Mouse (Mus musculus): ENCODE measurements around the gene Hes7. TPM values are rescaled to one million over a fixed set of nuclear protein-coding genes. Genes with fewer than 3 reads are reported as not detected.

The Hes7 gene
- total and polyA plus RNA-seq, 2 experiments from 2014 or later, result 1.9 to 2.5 TPM

GRCm38 (mm10) chr11:69135361-69135760 lies 15.2 kb downstream of the Hes7 start:
- WGBS, result 89% methylated on average over 6 of the region's 6 CpGs
- no peak for ATAC-seq

GRCm38 (mm10) chr11:69147546-69147945 lies 27.3 kb downstream of the Hes7 start:
- TF ChIP-seq CTCF (IDR thresholded peaks at IDR 0.05; ENCODE audit: low read depth), result no peak

More at GRCm38 (mm10) chr11:69135361-69135760, 15.2 kb downstream of the Hes7 start:
- H3K27ac ChIP-seq, result no peak overlapping the region
- no peaks in the 10 kb centered on the region for H3K9me3 ChIP-seq (ENCODE audit: low read length)
- no peak for DNase-seq (ENCODE audit: low spot score)
- no peak overlapping the region for H3K9ac ChIP-seq (replicated peaks; ENCODE audit: low read length)
- TF ChIP-seq CTCF (IDR thresholded peaks at IDR 0.05; ENCODE audit: low read depth), result no peak
- no peaks in the 10 kb centered on the region for H3K27me3 ChIP-seq (ENCODE audit: insufficient read depth, low read length)
- H3K4me1 ChIP-seq (ENCODE audit: insufficient read depth, low read length), result no peaks in the 10 kb centered on the region; the same call in none of the 2 replicates
- H3K4me3 ChIP-seq (ENCODE audit: low read length), result no peak overlapping the region
- H3K36me3 ChIP-seq (ENCODE audit: insufficient read depth, low read length), result no peaks in the 10 kb centered on the region
- H3K4me2 ChIP-seq (ENCODE audit: low read depth, low read length), result no peak overlapping the region

GRCm38 (mm10) chr11:69148451-69148960 lies 28.3 kb downstream of the Hes7 start:
- Histone ChIP-seq H3K27ac (no peak overlapping the region), H3K36me3 (ENCODE audit: insufficient read depth, low read length) (no peaks in the 10 kb centered on the region), H3K9ac (replicated peaks; ENCODE audit: low read length) (no peak overlapping the region), H3K9me3 (ENCODE audit: low read length) (no peaks in the 10 kb centered on the region), H3K4me2 (ENCODE audit: low read depth, low read length) (no peak overlapping the region), H3K27me3 (ENCODE audit: insufficient read depth, low read length) (no peaks in the 10 kb centered on the region), H3K4me3 (ENCODE audit: low read length) (no peak overlapping the region), H3K4me1 (ENCODE audit: insufficient read depth, low read length) (no peaks in the 10 kb centered on the region)
- WGBS, result 89% methylated on average over 5 of the region's 5 CpGs
- no peak for TF ChIP-seq CTCF (IDR thresholded peaks at IDR 0.05; ENCODE audit: low read depth)
- no peak for ATAC-seq
- DNase-seq (ENCODE audit: low spot score), result no peak

More at GRCm38 (mm10) chr11:69147546-69147945, 27.3 kb downstream of the Hes7 start:
- no peak overlapping the region for H3K27ac ChIP-seq
- WGBS, result 57% methylated on average over 7 of the region's 7 CpGs
- DNase-seq (ENCODE audit: low spot score), result peak; percentile 14
- no peak overlapping the region for H3K4me2 ChIP-seq (ENCODE audit: low read depth, low read length)
- H3K36me3 ChIP-seq (ENCODE audit: insufficient read depth, low read length), result no peaks in the 10 kb centered on the region
- no peaks in the 10 kb centered on the region for H3K4me1 ChIP-seq (ENCODE audit: insufficient read depth, low read length)
- H3K27me3 ChIP-seq (ENCODE audit: insufficient read depth, low read length), result no peaks in the 10 kb centered on the region
- no peak for ATAC-seq
- H3K9ac ChIP-seq (replicated peaks; ENCODE audit: low read length), result no peak overlapping the region
- H3K4me3 ChIP-seq (ENCODE audit: low read length), result no peak overlapping the region
- no peaks in the 10 kb centered on the region for H3K9me3 ChIP-seq (ENCODE audit: low read length)

- Histone ChIP-seq H3K27ac (no peak overlapping the region), H3K9me3 (ENCODE audit: low read length) (no peaks in the 10 kb centered on the region), H3K4me2 (ENCODE audit: low read depth, low read length) (no peak overlapping the region), H3K36me3 (ENCODE audit: insufficient read depth, low read length) (no peaks in the 10 kb centered on the region), H3K4me3 (ENCODE audit: low read length) (no peak overlapping the region), H3K27me3 (ENCODE audit: insufficient read depth, low read length) (no peaks in the 10 kb centered on the region), H3K9ac (replicated peaks; ENCODE audit: low read length) (no peak overlapping the region), H3K4me1 (ENCODE audit: insufficient read depth, low read length) (no peaks in the 10 kb centered on the region)
- no peak for TF ChIP-seq CTCF (IDR thresholded peaks at IDR 0.05; ENCODE audit: low read depth)
- DNase-seq (ENCODE audit: low spot score), result peak; percentile 43
- no peak for ATAC-seq
- 58% methylated on average over 6 of the region's 6 CpGs for WGBS
These were observed 29.5 kb downstream of the Hes7 start for GRCm38 (mm10) chr11:69149728-69150127.

GRCm38 (mm10) chr11:69150444-69150843 lies 30.2 kb downstream of the Hes7 start:
- DNase-seq (ENCODE audit: low spot score) (peak; percentile 87), ATAC-seq (peak; percentile 35; the same call in 1 of the 2 replicates)
- H3K4me3 ChIP-seq (ENCODE audit: low read length), result no peak overlapping the region
- H3K4me2 ChIP-seq (ENCODE audit: low read depth, low read length), result peak overlapping the region; percentile 37
- no peaks in the 10 kb centered on the region for H3K27me3 ChIP-seq (ENCODE audit: insufficient read depth, low read length)
- no peaks in the 10 kb centered on the region for H3K4me1 ChIP-seq (ENCODE audit: insufficient read depth, low read length)
- TF ChIP-seq CTCF (IDR thresholded peaks at IDR 0.05; ENCODE audit: low read depth), result peak; percentile 75
- 5% methylated on average over 7 of the region's 7 CpGs for WGBS
- no peak overlapping the region for H3K9ac ChIP-seq (replicated peaks; ENCODE audit: low read length)
- H3K27ac ChIP-seq, result no peak overlapping the region
- H3K9me3 ChIP-seq (ENCODE audit: low read length), result no peaks in the 10 kb centered on the region
- no peaks in the 10 kb centered on the region for H3K36me3 ChIP-seq (ENCODE audit: insufficient read depth, low read length)

GRCm38 (mm10) chr11:69151004-69151403 lies 30.8 kb downstream of the Hes7 start:
- Histone ChIP-seq H3K4me2 (ENCODE audit: low read depth, low read length) (peak overlapping the region; percentile 37), H3K9me3 (ENCODE audit: low read length) (no peaks in the 10 kb centered on the region), H3K36me3 (ENCODE audit: insufficient read depth, low read length) (no peaks in the 10 kb centered on the region), H3K27ac (no peak overlapping the region), H3K4me3 (ENCODE audit: low read length) (no peak overlapping the region), H3K4me1 (ENCODE audit: insufficient read depth, low read length) (no peaks in the 10 kb centered on the region), H3K27me3 (ENCODE audit: insufficient read depth, low read length) (no peaks in the 10 kb centered on the region), H3K9ac (replicated peaks; ENCODE audit: low read length) (no peak overlapping the region)
- DNase-seq (ENCODE audit: low spot score), result no peak
- no peak for ATAC-seq
- no peak for TF ChIP-seq CTCF (IDR thresholded peaks at IDR 0.05; ENCODE audit: low read depth)
- WGBS, result 64% methylated on average over 6 of the region's 6 CpGs

GRCm38 (mm10) chr11:69153831-69154230 lies 33.6 kb downstream of the Hes7 start:
- H3K9me3 ChIP-seq (ENCODE audit: low read length), result no peaks in the 10 kb centered on the region
- H3K27me3 ChIP-seq (ENCODE audit: insufficient read depth, low read length), result 0 out of 2 replicates have a peak, but pooled peaks cover 2% of the 10 kb centered on the region
- no peak overlapping the region for H3K4me3 ChIP-seq (ENCODE audit: low read length)
- H3K9ac ChIP-seq (replicated peaks; ENCODE audit: low read length), result no peak overlapping the region
- H3K27ac ChIP-seq, result no peak overlapping the region
- H3K4me1 ChIP-seq (ENCODE audit: insufficient read depth, low read length), result no peaks in the 10 kb centered on the region
- DNase-seq (ENCODE audit: low spot score), result no peak
- no peak overlapping the region for H3K4me2 ChIP-seq (ENCODE audit: low read depth, low read length)
- no peak for TF ChIP-seq CTCF (IDR thresholded peaks at IDR 0.05; ENCODE audit: low read depth)
- 82% methylated on average over 8 of the region's 8 CpGs for WGBS
- no peak for ATAC-seq
- H3K36me3 ChIP-seq (ENCODE audit: insufficient read depth, low read length), result no peaks in the 10 kb centered on the region
